Mouse (Mus musculus) small intestine, adult 2 months (tissue): Measurements from ENCODE around the gene P2ry14.

Source experiments
- CTCF ChIP-seq: fragments of 200-500 bp; IDR thresholded peaks from 2 replicates; pipeline ENCODE4 v1.5.1; 2012; ENCODE audit warnings: low read depth, mild to moderate bottlenecking, control low read depth, inconsistent platforms, low read length, moderate library complexity, mixed read lengths; ENCODE audit not compliant: insufficient replicate concordance, insufficient read length; ENCODE audit errors: extremely low read depth
- POLR2A ChIP-seq: fragments of 200-500 bp; IDR thresholded peaks from 2 replicates; pipeline ENCODE4 v1.6.1; 2012; ENCODE audit warnings: low read depth, mild to moderate bottlenecking, control low read depth, inconsistent platforms, low read length, moderate library complexity

DNA sequence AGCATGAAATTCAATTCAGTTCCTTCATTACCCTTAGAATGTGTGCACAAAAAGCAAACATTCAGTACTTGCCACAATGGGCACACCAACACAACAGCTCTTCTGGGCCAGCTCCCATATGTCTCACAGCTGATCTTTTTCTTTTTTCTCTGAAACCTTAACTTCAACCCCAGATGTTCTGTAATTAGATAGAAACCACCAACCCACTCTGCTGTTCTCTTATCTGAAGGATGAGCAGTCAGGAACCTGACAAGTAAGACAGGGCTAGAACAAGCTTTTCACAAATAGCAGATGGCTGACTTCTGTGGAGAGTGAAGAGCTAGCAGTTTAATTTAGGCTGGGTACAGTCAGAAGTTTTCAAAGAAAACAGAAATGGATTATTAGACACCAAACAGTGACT lies 3.8 kb downstream of the P2ry14 start:
- no peak for TF ChIP-seq POLR2A
- TF ChIP-seq CTCF = no peak
